Mouse (Mus musculus) lung, postnatal 0 days (tissue): ENCODE results near the gene Ext2.

Experiments used
- CTCF ChIP-seq: IDR thresholded peaks from 2 replicates; pipeline ENCODE4 v1.5.1; 2016; ENCODE audit warnings: antibody characterized with exemption, mild to moderate bottlenecking
- EP300 ChIP-seq: IDR thresholded peaks from 2 replicates; pipeline ENCODE4 v1.6.1; 2016; ENCODE audit warnings: antibody characterized with exemption, mild to moderate bottlenecking, control low read depth

DNA sequence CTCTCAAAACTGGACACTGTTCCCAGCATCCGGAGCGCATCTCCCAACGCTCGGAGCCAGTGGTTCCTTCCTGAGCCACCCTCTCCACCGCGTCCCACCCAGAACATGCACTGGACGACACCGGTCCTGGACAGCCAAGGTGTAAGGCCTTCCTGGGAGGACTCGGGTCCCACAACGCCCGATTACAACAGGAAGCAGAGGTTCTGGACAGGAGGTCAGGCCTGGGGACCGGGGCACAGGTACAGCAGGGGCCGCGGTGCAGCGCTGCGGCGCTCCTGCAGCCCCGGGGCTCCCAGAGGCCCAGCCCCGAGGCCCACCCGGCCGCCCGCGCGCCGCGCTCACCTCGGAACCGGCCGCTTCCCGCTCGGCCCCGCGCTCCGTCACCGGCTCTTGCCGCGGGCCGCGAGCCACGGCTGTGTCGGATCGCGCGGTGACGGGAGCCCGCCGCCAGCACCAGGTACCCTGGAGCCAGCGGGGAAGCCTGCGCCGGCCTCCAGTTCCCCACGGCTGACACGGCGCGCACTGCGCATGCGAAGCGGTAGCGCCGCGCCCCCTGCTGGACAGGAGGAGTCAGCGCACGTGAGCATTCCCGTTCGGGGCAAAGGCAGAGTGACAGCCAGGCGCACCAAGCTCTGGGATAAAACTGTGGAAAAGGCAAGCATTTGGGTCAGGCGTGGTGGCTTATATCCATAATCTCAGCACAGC lies at the start of gene Ext2:
- peak; percentile 99 for TF ChIP-seq CTCF
- TF ChIP-seq EP300, result no peak
